Mouse (Mus musculus) embryo, embryonic 9.5 days (tissue): ENCODE measurements around the gene Hdhd5.

Experiments
- DNase-seq: peaks from one replicate; pipeline ENCODE4 v3.0.0-alpha.2; 2017; ENCODE audit errors: extremely low spot score

The Hdhd5 gene

DNA sequence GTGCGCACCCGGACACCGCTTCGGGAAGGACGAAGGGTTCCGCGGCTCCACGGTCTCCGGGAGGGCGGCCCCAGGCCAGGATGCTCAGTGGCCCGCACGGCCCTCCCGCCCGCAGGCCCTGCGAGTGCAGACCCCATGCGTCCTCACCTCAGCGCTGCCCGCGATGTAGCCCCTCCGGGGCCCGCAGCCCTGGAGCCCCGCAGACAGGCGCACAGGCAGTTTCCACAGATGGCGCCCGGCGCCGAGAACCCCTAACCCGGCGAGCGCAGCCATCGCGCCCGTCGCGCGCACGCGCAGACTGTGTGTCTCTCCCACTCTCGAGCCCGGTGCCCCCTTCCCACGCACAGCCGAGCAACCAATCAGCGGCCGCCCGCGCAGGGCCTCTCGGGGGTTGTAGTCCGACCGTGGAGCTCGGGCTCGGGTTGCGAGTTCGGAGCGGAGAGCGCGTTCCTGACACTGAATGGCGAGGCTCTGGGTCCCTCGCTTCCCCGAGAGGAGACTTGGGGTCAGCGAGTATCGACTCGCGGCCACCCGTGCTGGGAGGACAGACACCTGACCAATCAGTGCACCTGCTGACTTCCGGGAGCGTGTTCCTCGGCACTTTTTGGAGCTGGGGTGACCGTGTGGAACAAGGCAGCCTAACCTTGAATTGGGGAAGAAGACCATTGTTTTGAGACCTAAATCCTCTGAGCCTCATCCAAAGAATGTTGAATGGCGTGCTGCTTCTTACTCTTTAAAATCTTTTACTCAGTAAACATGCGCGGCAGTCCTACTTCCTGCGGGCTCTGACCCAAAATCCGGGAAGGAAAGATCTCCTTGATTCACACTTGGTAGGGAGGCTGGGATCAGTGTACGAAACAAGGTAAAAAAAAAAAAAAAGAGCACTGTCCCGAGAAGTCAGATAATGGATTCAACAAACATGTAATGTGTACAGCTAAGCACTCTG lies at the start of gene Hdhd5:
Hdhd5 (minus strand) TSS at position 300 of the 946 bp plus-strand sequence.
- DNase-seq = peak; percentile 93

DNA sequence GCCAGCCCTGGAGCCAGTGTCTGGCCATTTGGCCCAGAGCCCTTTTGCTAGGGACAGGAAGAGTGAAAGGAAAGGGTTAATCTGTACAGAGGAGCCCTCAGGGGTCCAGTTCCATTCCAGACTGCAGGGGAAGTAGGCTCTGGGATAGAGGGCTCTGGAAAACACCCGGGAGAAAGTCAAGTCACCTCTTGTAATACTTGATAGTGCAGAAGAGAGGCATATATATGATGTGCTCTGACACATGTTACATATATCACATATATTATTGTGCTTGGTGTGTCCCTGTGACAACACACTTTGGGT lies 49.5 kb upstream of the Hdhd5 start:
- DNase-seq = peak; percentile 56

DNA sequence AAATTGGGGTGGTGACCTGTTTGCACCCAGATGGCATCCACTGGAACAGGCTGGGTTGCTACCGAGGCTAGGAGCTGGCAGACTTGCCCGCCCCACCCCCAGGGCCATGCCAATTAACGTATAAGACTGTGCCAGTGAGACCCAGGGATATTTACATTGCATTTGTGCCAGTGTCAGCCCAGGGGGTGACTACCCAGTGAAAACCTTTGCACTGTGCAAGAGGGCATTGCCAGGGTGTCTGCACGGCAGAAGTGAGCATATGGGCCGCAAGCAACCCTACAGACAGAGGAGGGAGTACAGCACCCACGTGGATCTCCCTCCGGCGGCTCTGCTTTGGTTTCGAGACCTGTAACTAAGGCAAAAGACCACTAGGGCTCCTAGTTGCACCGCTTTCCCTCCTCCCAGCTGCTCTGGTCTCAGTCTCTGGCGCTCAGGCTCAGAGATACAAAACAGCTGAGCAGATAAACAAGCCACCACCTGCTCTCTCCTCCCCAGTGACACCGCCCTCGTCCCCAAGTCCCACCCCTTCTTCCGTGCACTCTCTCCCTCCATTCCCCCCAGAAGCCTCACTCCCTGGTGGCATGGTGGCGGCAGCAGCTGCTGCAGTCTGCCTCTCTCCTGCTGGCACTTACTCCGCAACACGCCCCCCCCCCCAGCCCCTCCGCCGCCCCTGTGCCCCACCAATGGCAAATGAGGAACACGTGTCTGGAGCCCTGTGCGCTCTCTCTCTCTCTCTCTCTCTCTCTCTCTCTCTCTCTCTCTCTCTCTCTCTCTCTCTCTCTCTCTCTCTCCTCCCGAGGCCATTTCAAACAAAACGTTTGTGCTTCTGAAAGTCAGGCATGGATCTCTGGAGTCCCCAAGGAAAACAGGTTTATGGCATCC lies 49.0 kb upstream of the Hdhd5 start:
- DNase-seq = peak; percentile 77

DNA sequence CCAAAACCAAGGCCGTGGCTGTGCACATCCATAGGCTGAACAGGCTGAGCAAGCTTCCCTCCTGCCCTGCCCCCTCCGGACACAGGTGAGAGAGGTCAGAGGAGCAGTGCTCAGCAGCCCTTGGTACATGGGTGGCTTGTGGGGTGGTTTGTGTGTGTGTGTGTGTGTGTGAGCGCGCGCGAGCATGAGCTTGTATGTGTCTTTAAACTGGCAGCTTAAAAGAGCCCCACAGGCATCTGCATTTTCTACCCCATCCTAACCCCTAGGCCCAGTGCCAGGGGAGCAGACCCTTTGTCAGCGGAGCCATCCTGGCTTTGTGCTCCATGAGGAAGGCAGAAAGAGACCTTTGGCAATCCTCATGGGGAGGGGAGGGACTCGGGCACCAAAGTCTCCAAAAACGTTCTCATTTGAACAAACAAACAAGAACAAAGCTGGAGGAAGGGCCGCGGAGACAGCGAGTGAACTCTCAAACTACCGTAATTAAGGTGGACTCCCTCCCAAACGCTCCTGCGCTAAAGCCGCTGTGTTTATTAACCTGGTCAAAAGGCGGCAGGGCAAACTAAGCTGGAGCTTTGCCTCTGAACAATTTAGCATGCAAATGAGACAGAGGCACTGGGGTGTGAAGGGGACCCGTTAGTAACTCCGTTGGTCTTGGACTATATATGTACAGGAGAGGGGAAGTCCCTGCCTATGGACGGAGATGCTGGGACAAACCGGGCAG lies 48.2 kb upstream of the Hdhd5 start:
- peak; percentile 45 for DNase-seq

DNA sequence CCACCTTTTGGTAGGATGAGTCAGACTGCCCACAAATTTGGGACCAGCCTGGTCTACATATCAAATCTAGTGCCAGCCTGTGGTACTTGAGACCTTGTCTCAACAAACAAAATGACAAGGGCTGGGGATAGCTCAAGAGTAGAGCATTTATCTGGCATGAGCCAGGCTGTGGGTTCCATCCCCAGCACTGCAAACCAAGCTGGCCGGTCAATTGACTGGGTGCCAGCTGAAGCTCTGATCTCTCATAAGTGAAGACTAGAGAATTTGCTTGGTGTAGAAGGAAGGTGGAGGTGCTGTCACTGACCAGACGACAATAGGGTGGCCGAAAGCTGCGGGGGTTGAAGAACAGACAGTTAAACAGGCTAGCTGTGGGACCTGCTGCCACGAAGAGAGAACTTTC lies 47.4 kb upstream of the Hdhd5 start:
- no peak for DNase-seq

DNA sequence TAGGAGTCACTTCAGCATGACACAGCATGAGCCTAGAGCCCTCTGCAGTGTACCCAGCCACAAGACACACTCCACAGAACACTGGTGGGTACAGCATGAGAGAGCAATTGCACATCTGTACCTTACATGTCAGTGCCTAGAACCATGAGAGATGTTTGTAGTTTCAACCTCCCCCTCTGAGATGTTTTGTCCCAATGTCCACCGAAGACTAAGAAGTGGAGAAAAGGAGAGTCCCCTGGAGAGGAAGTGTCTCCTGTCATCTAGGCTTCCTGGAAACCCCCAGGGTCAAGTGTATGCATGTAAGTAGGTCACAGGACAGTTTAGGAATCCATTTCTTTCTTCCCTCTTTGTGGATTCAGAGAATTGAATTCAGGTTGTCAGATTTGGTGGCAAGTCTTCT lies 41.3 kb upstream of the Hdhd5 start:
- no peak for DNase-seq

DNA sequence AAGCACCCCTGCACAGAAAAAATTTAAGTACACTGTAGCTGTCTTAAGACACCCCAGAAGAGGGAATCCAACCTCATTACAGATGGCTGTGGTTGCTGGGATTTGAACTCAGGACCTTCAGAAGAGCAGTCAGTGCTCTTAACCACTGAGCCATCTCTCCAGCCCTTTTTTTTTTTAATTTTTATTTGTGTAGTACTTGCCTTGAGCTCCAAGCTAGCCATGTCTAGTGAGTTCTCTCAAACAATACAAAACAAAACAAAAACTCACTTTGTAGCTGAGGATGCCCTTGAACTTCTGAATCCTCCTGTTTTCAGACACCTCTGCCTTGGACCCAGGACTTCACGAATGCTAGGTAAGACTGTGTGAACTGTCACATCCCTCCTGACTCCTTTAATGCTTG lies 37.1 kb upstream of the Hdhd5 start:
- DNase-seq = no peak

DNA sequence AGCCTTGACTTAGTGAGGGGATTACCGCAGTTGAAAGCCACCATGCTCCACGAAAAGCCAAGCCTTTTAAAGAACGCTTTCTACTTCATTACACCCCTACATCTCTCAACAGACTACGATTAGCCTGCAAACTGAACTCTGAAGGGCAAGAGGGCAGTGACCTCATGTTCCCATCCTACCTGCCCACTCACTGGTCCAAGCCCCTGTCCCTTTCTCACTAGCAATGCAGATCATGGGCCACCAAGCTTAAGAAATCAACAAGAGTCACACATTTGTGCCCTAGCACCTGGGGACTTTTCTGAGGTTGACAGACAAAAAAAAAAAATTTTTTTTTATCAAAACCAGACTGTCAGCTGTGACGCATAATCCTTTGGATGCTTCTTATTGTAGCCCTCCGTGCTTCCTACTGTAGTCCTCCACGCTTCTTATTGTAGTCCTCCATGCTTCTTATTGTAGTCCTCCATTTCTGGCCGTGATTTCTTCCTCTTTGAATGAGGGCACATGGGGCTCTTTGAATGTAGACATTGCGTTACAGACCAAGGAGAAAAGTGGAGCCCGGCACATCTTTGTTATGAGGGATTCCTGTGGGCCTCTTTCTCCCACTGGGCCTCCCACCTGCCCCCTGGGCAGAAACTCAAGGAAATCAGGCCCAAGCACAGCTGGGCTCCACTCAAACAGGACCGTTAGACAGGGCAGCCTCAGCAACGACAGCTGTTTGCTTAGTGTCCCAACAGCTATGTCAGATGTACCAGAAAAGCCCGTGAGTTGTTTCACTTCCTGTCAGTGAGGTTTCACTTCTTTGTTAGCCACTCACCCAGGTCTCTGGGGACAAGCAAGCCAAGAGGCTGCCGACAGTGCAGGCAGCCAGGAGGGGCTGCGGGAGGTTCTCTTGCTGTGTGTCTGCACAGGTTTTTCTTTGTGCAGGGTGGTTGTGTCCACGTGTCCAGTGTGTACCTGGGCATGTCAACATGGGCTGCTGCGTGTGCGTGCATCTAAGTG lies 36.1 kb upstream of the Hdhd5 start:
- no peak for DNase-seq

DNA sequence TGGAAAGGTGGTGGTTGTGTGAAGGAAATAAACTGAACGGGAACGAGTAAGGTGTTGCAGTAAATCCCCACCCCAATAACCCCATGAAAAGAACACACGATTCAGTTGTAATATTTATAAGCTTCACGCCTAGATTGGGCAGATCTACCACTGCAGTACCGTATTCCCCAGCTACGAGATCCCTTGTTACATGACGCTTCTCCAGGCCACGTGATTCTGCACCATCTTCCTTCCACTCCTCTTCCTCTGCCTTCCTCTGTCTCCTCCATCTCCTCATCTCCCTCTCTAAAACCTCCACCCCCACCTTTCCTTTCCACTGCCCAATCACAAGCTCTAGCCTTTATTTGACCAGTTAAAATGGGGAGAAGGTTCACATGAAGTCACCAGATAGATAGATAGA lies 25.5 kb upstream of the Hdhd5 start:
- DNase-seq = no peak

DNA sequence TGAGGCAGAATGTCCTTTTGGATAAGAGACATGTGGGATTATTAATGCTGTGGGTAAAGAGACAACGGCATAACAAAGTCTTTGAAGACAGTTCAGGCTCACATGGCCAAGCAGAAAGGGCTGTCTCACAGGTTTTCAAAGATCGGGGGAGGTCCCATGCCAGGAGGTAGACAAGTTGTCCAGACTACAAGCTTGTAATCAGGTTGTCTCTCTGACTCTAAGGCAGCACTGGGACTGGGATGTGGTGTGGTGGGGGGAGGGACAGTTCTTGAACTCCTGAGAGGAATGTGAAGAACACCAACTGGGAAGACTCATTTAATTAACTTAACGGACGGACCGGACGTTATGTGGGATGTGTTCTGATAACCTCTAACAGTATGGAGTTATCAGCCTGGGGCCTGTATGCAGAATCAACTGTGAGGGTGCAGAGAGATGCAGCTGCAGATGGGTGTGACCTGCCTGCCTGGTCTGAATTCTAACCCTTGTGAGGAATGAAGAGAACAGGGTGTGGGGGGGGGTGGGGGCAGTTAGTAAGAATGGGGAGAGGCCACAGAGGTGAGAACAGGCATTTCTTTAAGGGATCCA lies 25.0 kb upstream of the Hdhd5 start:
- no peak for DNase-seq

DNA sequence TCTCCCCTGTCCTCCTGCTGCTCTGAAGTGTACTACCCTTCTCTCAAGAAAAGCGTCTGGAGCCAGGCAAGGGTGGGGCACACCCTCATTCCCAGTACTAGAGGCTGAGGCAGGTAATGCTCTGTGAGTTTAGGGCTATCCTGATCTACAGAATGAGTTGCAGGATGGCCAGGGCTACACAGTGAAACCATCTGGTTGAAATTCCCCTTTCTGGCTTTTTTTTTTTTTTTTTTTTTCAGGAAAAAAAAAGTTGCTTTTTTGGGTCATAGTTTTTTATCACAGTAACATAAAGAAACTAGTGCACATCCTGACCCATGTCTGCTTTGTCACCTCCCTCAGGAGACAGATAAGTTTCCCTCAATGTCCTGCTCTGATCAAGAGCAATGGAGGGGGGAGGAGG lies 24.0 kb upstream of the Hdhd5 start:
- no peak for DNase-seq

DNA sequence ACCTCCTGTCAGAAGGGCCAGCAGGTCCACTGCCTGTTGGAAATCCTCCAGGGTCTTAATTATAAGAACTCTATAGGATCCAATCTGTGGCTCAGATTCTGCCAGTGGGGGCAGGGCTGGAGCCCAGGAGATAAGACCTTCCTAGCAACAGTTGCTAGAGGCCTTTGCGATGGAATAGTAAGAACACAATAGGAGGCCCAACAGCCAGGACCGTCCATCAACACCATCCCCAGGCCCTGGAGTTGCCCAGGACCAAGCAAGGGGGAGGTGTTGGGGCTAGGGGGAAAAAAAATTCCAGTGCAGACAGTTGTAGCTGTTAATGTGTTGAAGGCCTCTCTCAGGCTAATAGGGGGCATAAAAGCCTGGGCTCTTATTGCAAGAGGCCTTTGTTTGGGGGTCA lies 19.1 kb upstream of the Hdhd5 start:
- DNase-seq = peak; percentile 58

DNA sequence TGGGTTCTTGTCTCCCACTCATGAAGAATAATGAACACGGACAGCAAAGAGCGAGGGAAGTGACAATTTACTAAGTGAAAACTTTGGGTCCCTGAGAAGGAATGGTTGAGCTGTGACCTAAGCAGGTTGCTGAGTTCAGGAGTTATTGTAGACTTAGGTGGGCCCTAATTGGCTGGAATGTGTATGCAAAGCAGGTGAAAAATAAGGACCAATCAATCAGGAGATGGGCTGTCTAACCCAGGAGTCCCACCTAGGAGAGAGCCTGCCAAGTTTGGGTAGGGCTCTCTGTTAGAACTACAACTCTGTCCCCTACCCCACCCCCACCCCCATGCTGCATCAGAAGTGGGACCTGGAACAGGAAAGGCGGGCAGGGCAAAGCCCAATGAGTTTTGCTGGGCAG lies 17.5 kb upstream of the Hdhd5 start:
- no peak for DNase-seq

DNA sequence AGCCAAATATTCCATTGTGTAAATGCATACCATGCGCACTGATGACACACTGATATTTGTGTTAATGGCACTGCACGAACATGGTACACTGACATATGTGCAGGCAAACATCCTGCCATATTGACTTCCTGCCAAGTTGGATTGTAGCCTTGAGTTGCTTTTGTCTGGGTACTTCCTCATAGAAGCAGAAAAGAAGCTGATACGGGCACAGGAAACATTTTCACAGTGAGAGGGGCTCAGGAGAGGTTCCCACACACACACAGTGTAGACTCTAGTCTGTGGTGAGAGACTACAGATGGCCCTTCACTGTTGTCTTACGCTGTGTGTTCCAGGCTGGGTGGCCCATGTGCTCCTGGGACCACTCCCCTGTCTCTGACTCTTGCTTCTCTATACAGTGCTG lies 15.9 kb upstream of the Hdhd5 start:
- no peak for DNase-seq

DNA sequence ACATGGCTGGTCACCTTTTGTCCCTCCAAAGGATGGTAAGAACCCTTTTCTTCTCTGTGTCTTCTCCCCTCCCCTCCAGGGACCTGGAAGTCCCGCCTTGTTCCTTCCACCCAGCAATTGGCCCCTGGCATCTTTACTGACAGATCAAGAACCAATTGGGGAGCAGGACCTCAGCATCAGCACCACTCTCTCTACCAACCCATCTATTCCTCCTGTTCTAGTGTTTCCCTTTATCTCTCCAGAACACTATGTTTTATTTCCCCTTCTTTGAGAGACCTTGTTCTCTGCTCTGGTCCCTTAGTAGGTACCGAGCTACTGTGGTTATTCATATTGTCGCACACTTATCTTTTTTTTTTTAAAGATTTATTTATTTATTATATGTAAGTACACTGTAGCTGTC lies 15.2 kb upstream of the Hdhd5 start:
- no peak for DNase-seq

DNA sequence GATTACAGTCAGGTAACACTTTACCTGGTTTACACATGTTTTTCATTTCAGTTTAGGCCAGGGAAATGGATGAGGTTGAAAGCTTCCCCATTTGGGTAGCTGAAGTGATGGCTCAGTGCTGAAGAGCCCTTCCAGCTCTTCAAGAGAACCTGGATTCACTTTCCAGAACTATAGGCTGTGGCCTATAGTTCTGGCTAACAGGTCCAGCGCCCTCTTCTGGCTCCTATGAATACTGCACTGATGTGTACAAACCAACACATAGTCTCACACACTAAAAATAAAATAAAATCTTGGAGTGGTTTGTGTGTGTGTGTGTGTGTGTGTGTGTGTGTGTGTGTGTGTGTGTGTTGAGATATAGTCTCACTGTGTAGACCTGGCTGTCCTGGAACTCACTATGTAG lies 10.9 kb upstream of the Hdhd5 start:
- no peak for DNase-seq

DNA sequence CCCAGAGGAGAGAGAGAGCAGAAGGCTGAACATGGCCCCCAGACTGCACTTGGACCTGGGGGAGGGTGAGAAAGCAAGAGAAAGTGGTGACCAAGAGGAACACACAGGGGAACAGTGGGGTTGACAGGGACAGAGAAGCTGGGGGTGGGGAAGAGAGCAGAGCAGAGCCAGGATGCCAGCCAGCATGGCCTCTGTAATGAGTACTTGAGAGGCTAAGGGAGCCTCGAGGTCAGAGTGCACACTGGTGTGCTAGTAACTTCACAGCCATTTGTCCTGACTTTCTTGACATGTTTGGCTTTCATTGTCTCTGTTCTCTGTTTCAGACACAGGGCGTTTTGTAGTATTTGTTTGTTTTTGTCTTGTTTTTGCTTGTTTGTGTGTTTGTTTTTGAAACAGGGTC lies 10.3 kb upstream of the Hdhd5 start:
- DNase-seq = peak; percentile 29

DNA sequence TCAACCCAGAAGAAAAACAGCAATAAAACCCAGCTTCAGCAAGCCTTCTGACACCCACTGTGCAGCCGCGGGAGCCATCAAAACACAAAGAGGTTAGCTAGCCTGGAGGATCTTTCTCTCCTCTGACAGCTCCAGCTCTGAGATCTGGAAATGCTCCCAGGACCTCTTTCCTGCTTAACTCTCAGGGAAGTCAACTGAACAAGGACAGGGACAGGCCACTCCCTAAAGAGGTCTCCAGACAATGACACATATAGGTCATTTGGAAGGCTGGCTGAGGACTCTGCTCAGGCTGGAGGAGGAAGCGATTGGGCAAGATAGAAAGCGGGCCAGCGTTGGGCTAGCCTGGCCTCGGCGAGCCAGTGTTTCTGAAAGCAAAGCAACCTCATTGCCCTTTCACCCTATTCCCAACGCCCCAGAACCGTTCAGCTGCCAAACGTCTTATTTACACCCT lies 8.7 kb upstream of the Hdhd5 start:
- no peak for DNase-seq

DNA sequence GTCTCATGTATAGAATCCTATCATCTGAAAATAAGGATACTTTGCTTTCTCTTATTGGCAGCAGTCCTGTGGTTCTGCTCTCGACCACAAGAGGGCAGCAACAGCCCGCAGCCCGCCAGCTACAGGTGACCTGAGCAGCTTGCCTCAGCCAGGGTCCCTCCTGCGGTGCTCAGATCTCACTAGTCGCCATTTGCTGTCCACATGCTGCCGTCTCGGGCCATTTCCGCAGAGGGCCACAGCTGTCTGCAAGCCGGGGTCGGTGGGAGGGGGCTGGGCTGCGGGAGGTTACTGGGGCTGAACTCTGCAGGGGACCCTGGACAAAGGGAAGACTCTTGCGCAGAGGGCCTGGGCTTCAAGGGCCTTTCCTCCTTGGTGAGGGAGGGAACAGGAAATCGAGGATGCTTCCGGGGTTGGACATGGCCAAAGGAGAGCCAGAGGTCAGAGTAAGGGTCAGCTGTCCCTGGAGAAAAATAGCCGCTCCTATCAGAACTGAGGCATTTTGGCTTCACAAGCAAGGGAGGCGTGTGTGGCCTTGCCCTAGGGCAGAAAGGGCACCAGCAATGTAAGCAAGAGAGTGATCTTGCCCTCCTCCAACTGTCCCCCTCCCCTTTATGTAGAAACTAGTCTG lies 8.1 kb upstream of the Hdhd5 start:
- peak; percentile 93 for DNase-seq

DNA sequence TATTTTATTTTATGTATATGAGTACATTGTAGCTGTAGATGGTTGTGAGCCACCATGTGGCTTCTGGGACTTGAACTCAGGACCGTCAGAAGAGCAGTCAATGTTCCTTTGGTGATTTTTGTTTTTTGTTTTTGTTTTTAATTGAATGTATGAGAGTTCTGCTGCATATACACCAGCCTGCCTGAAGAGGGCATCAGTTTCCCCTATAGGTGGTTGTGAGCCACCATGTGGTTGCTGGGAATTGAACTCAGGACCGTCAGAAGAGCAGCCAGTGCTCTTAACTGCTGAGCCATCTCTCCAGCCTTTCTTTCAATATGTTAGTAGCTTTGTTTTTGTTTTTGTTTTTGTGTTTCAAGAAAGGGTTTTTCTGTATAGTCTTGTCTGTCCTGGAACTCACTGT lies 5.2 kb upstream of the Hdhd5 start:
- DNase-seq = no peak
